Mouse (Mus musculus) megakaryocyte progenitor cell, adult 5-6 weeks (primary cell): ENCODE results near the gene Atp9a. TPM values are rescaled to one million over a fixed set of nuclear protein-coding genes. Genes with fewer than 3 reads are reported as not detected.
"Not testable (repeated sequence)": the region's sequence is repeated elsewhere in the genome, so short reads cannot be mapped to it uniquely, and the experiment has no call there.

Experiments
- ATAC-seq: replicated peaks from 2 replicates; pipeline ENCODE4 v1.8.0; 2016; ENCODE audit warnings: mild to moderate bottlenecking, moderate TSS enrichment, inconsistent platforms; ENCODE audit not compliant: poor library complexity
- total RNA-seq, 2 experiments: library from RNA; stranded (forward) in 1 of 2; stranded (reverse) in 1 of 2; fragments of 157-497, 149-512 nt in 1 of 2; fragments of 200-1000 nt in 1 of 2; gene quantifications; 2 replicates each; pipeline versions ENCODE4 v1.2.3 to v1.2.4; 2015 to 2017

Gene Atp9a
- 0.15 and 0.22 TPM in 2 replicates for total RNA-seq (2015)
- total RNA-seq (2017): 0.27 and 0.42 TPM in 2 replicates

GRCm38 (mm10) chr2:168742059-168742627 is at the start of gene Atp9a:
Gene Atp9a (minus strand): TSS chr2:168742409.
- peak; percentile 55; the same call in 1 of the 2 replicates for ATAC-seq

DNA sequence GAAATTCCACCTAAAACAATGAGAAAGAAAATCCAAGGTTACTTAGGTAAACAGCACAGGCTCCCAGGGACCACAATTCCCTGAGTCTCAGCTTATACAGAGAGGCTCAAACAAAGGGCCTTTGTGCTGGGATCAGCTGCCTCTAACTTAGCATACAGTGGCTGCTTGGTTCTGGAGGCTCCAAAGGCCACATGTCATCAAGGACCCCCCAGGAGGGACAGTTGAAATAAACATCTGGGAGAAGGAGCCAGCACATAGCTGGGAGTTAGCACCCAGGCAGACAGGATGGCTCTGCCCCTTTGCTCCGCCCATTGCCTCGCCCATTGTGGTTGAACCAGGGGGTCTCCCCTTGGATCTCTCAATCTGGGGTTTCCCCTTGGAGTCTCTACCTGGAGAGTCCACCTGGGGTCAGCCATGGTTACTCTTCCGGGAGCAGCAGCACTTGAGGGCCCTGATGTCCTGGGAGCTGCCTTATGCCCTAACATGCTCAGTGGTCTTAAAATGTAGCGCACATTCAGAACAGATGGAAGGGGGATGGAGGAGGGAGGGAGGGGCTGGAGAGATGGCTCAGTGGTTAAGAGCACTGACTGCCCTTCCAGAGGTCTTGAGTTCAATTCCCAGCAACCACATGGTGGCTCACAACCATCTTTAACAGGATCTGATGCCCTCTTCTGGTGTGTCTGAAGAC is 49.0 kb upstream of the Atp9a start:
- no peak for ATAC-seq

GRCm38 (mm10) chr2:168786174-168786573 is 44.0 kb upstream of the Atp9a start:
- no peak for ATAC-seq

DNA sequence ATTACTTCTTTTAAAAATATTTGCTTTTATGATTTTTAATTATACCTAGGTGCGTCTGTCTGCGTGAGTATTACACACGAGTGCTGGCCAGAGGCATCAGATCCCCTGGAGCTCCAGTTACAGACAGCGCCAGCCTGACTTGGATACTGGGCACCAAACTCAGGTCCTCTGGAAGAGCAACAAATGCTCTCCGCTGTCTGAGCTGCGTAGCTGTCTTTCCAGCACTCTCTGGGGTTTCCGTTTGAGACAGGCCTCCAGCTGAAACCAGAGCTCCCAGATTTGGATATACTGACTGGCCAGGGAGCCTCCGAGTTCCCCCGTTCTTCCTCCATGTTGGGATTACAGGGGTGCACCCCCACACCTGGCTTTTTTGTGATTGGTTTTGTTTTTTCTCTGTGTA is 38.4 kb upstream of the Atp9a start:
- no peak for ATAC-seq

DNA sequence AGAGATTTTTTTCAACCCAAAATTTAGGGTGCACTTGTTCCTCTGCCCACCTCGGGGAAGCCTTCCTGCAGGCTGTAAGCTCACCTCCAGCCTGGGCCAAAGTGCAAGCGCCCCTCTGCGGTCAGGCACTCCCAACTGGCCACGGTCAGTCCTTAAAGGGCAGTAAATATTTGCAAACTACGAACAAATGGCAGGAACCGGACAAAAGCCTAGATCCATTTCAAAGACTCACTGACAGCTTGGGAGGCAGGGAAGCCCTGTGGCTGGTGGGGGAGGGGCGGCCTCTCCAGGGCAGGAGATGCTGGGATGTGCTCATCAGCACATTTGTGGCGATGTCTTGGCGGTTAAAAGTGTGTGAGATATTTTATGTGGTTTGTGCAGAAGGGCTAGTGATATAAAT is 37.8 kb upstream of the Atp9a start:
- ATAC-seq: no peak

DNA sequence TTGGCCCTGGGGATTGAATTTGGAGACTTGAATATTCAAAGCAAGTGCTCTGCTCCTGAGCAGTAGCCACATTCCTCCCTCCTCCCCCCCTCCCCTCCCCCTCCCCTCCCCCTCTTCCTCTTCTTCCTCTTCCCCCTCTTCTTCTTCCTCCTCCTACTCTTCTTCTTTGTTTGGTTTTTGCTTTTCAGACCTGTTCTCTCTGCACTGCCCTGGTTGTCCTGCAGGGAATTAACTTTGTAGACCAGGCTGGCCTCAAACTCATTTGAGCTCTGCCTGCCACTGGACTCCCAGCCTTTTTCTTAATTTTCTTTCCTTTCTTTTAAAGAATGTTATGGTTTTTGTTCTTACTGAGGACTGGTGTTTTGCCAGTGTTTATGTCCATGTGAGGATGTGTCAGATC is 35.3 kb upstream of the Atp9a start:
- ATAC-seq: no peak

GRCm38 (mm10) chr2:168776238-168776637 is 34.0 kb upstream of the Atp9a start:
- no peak for ATAC-seq

GRCm38 (mm10) chr2:168769259-168769658 is 27.1 kb upstream of the Atp9a start:
- ATAC-seq: no peak

DNA sequence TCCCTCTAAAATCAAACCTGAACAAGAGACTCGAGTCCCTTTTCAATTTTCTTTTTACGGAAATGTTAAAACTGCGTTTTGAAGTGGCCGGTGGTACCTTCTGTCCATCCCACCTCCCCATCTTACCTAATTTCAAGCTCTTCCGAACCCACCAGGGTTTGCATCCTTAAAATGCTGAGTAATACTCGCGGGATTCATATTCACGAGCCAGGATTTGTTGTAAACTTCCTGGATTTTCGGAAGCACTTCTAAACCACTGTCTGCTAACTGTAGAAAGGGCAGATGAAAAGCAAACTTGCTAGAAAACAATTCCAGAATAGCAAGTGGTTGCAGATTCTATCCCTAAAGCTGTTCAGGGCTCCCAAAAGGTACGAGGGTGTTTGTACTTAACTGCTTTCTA is 25.4 kb upstream of the Atp9a start, which contains the start of gene Sall4:
TSS of gene Sall4 (minus strand) at position 362 of the 400 bp plus-strand sequence.
- no peak for ATAC-seq

DNA sequence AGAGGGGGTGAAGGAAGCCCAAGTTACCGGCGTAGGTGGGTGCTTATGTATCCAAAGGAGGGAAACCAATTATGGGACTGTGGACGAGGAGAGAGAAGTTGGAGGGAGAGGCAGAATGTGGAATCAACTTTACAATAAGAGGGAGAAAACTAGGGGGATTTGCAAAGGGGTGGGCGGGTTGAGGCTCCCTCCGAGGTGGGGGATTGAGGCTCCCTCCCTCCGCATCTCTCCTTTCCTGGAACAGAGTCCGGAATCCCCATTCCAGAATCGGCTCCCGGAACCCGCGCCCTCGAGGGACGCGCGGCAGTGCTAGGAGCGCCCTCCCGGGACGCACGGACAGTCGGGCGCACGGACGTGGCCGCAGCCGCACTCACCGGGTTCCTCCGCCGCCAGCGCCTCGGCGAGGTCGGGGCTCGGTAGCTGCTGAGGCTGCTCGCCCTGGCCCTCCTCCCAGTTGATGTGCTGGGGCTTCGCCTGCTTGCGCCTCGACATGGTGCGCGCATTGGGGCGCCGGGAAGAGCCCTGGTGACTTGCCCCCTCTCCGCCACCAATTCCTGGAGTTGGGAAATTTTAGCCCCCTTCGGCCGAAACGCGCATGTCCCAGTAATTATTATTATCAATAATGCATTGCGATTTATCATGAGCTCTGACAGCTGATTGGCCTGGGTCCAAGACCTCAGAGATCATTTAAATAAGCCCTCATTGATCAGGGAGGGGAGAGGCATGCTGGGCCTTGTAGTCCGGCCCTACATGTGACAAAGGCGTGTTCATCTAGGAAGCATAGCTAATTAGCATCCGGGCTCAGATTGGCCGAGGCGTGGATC is 24.5 kb upstream of the Atp9a start:
- ATAC-seq: no peak

GRCm38 (mm10) chr2:168765696-168766537 is 23.7 kb upstream of the Atp9a start:
- no peak for ATAC-seq

GRCm38 (mm10) chr2:168765065-168765681 is 23.0 kb upstream of the Atp9a start:
- ATAC-seq: peak; percentile 66

DNA sequence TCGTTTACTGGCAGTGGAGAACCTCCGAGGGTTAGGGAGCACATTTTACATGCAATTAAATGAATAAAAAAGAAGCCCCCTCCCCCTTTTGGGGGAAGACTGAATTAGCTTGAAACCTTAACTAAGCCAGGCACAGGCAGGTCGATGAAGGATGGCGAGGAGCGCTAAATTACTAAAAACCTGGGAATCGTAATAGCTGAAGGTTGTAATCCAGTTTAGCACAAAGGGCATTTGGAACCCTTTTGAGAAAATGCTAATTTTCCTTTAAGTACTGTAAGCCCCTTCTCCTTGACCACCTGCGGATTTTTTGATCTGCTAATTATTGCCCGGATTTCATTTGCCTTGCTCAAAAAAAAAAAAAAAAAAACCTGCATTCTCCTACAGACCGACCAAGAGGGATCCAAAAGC is 22.3 kb upstream of the Atp9a start:
- no peak for ATAC-seq

DNA sequence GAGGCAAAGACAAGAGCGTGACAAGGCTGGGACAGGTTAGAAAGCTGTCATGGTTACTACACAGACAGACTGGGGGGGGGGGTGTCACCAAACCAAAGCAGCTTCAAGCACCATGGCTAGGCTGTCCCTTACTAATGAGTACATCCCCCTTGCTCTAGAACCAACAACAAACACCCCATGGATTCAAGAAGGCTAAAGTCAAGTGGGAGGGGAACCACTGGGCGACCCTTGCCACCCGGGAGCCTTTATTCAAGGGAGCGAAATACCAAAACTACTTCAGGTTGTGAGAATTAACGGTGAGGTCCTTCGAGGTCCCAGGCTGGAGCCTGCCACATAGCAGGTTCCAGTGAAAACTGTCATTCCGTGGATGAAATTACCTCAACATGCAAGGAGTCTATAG is 21.6 kb upstream of the Atp9a start:
- no peak for ATAC-seq

DNA sequence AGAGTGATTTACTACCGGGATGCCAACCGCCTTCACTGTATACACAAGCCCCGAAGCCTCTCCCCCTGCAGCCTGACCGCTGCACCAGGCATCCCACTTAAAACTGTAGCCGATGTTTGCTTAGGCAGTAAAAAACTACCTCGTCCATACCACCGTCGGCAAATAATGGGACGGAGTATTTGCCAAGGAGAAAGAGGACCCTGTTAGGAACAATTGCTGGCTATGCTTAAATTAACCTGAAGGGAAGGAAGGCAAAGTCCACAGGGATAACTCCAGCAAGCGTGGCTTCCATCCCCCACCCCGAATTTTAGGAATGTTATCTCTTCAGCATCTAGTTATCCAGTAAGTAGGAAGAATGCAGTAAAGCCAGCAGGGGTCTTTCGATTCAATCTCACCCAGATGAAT is 20.2 kb upstream of the Atp9a start:
- ATAC-seq: no peak

DNA sequence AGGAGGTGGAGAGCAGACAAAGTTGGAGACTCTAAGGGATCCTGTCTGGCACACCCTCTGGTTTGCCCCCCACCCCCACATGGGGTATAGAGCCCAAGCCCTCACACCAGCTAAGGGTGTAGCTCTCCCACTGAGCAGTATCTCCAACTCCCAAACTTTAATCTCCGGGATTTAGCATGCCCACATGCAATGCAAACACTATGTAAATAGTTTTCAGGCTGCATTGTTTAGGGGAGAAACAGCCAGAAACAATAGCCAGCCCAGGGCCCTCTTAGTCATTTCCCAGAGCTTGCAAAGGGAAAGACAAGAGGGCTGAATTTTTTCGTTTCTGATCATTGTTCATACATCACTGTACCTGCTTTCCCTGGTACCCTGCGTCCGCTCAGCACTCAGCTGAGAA is 19.7 kb upstream of the Atp9a start:
- ATAC-seq: no peak

- no peak for ATAC-seq
These were observed 18.9 kb upstream of the Atp9a start for GRCm38 (mm10) chr2:168761141-168761540.

DNA sequence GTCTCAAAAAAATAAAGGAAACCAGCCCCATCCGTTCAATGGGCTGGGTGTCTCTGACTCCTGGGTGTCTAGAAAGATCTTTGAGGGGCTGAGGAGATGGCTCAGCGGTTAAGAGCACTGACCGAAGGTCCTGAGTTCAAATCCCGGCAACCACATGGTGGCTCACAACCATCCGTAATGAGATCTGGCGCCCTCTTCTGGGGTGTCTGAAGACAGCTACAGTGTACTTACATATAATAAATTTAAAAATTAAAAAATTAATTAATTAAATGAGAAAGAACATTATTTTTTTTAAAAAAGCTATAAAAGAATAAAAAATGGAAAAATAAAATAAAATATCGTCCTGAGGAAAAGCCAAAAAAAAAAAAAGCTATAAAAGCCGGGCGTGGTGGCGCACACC is 2.2 kb upstream of the Atp9a start:
- ATAC-seq: not testable (repeated sequence)

DNA sequence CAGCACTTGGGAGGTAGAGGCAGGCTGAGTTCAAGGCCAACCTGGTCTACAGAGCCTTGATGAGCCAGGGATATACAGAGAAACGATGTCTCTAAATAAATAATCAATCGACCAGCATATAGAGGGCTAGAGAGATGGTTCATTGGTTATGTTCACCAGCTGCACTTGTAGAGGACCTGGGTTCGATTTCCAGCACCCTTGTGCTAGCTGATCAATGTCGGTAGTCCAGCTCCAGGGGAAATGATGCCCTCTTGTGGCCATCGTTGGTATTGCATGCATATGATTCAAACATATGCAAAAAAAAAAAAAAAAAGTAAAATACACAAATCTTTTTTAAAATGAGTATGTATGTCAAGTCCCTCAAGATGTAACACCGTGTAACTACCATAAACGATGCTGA is 440 bp upstream of the Atp9a start:
- no peak; the same call in 1 of the 2 replicates for ATAC-seq

DNA sequence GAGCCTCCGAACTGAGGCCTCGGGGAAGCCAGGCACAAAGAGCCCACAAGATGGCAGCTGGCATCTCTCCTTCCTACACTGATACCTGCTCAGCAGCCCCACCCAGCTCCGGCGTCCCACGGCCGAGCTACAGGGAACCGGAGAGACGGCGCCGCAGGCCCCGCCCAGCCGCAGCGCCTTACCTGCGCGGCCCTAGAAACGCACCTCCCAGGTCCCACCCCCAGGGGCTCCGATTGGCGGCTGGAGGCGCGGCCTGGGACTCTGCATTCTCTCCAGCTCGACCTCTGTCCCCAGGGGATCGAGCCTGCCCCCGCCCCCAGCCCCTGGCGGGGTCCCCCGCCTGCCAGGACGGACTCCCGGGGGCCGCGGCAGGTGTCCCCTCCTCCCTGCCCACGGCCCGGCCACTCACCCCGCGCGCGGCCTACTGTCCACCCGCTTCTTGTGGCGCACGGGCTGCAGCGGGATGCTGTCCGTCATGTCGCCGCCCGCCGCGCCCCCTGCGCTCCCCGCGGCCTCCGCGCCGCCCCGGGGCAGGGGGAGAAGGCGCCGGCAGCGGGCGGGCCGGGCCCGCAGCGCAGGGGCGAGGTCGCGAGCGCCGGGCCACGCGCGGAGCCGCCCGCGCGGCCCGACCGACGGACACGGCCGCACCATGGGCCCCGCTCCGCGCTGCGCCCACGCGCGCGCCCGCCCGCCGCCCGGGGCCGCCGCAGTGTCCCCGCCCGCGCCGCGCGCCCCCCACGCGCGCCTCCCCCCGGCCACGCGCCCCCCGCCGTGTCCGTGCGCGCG is 743 bp downstream of the Atp9a start:
- ATAC-seq: 0 out of 2 replicates have a peak, but pooled peaks have one; percentile 37
